Mouse (Mus musculus): Measurements from ENCODE around the gene Apol9a.

- no peak for TF ChIP-seq CTCF (IDR thresholded peaks at IDR 0.05; ENCODE audit: low read depth, low read length)
- TF ChIP-seq TAL1 (conservative IDR thresholded peaks at IDR 0.05; ENCODE audit: low read depth, low read length), result no peak
- no peak for TF ChIP-seq GATA1 (IDR thresholded peaks at IDR 0.05; ENCODE audit: borderline replicate concordance, low read length)
- TF ChIP-seq POLR2AphosphoS5 (IDR thresholded peaks at IDR 0.05; ENCODE audit: insufficient replicate concordance, low read depth, low read length), result no peak
- TF ChIP-seq GATA2 (IDR thresholded peaks at IDR 0.05; ENCODE audit: borderline replicate concordance, low read depth, low read length), result no peak
Observed at GRCm38 (mm10) chr15:77387462-77387861, 23.5 kb downstream of the Apol9a start.
